Mouse (Mus musculus): Measurements from ENCODE around the gene AU015836.
"Not testable (repeated sequence)": the region's sequence is repeated elsewhere in the genome, so short reads cannot be mapped to it uniquely, and the experiment has no call there.

The AU015836 gene

GRCm38 (mm10) chrX:93968444-93968843, at the start of gene AU015836:
Gene AU015836, plus strand, starts transcription at chrX:93968659.
- DNase-seq (ENCODE audit: low read depth, low spot score), result no peak

- no peak for DNase-seq (ENCODE audit: low read depth, low spot score)
Observed at GRCm38 (mm10) chrX:93919017-93919416, 49.4 kb upstream of the AU015836 start.

DNA sequence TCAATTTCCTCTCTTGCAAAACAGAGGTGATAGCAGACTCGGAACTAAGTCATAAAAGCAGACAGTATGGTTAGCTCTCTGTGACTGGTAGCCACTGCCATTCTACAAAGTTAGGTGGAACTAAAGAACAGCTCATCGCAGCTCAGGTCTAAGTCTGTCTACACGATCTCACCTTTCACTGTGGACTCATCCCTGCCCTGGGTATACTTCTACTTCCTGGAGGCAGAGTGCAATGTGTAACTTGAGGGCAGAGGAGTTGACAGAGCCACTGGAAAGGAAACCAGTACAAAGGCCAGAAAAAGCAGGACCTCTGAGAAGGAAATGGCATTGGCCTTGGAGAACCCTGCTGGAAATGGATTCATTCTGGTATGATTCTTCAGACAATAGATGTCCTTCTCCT, 40.1 kb upstream of the AU015836 start:
- DNase-seq (ENCODE audit: low read depth, low spot score), result no peak

DNA sequence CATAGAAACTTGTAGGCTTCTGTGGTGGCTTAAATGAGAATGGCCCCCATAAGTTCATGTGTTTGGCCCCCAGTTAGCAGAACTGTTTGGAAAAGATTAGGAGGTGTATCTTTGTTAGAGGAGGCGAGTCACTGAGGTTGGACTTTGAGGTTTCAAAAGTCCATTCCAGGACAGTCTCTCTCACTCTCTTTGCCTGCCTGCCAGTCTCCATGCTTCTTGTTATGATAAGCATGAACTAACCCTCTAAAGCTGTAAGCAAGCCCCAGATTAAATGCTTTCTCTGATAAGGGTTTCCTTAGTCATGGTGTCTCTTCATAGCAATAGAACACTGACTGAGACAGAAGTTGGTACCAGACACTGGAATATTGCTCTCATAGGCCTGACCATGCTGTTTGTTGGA, 39.7 kb upstream of the AU015836 start:
- no peak for DNase-seq (ENCODE audit: low read depth, low spot score)

- no peak for DNase-seq (ENCODE audit: low read depth, low spot score)
Observed at GRCm38 (mm10) chrX:93931694-93932093, 36.8 kb upstream of the AU015836 start.

- peak; percentile 9 for DNase-seq (ENCODE audit: low read depth, low spot score)
Observed at GRCm38 (mm10) chrX:93956727-93957126, 11.7 kb upstream of the AU015836 start.

DNA sequence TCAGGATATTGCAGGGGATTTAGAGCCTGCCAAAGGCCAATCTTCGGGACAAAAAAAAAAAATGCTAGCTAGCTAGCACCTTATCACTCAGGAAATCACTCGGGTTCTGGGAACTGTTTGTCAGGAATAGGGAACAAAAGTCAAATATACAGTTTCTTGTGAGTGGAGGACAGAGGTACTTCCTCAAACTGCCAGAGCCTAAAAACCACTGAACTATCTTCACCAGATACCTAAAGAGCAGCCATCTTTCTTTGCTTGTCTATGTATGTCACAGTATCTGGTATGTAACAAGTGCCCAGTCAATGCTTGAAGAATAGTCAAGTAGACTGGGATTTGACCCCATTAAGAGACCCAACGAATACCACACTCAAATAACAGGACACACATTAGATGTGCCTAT, 10.0 kb upstream of the AU015836 start:
- DNase-seq (ENCODE audit: low read depth, low spot score), result no peak

DNA sequence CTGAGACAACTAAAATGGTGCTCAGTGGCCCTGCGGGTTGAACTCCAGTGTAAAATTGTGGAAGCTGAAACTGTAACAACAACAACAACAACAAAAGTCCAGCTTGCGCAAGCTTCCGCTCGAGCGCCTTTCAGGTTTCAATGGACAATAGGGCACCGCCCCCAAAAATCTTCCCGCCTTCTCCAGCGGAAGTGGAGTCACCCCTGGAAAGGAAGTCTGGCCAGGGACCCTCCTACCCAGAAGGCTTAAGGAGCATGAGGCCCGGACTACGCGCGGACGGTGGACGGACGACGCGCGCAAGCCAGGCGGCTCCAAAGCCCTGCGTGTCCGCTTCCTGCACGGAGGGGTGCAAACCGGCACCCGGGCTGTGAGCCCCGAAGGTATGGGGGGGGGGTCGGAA, 11.9 kb downstream of the AU015836 start:
- DNase-seq (ENCODE audit: low read depth, low spot score), result no peak

GRCm38 (mm10) chrX:93982193-93982592, 13.7 kb downstream of the AU015836 start:
- no peak for DNase-seq (ENCODE audit: low read depth, low spot score)

- not testable (repeated sequence) for DNase-seq (ENCODE audit: low read depth, low spot score)
Observed at GRCm38 (mm10) chrX:93985096-93985495, 16.6 kb downstream of the AU015836 start.

GRCm38 (mm10) chrX:94006991-94007390, 38.5 kb downstream of the AU015836 start:
- DNase-seq (ENCODE audit: low read depth, low spot score), result no peak

DNA sequence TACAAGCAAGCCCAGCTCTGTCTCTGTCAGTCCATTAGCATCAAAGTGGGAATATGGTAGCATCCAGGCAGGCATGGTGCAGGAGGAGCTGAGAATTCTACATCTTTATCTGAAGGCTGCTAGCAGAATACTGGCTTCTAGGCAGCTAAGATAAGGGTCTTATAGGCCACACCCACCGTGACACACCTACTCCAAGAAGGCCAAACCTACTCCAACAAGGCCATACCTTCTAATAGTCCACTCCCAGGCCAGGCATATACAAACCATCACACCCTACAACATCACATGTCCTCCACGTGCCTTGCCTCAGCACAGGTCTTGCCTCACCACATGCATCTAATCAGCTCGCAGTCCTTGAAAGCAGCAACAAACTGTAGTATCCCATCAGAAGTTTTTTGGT, 41.0 kb downstream of the AU015836 start:
- DNase-seq (ENCODE audit: low read depth, low spot score), result no peak

- no peak for DNase-seq (ENCODE audit: low read depth, low spot score)
Observed at GRCm38 (mm10) chrX:94011656-94012173, 43.3 kb downstream of the AU015836 start.

DNA sequence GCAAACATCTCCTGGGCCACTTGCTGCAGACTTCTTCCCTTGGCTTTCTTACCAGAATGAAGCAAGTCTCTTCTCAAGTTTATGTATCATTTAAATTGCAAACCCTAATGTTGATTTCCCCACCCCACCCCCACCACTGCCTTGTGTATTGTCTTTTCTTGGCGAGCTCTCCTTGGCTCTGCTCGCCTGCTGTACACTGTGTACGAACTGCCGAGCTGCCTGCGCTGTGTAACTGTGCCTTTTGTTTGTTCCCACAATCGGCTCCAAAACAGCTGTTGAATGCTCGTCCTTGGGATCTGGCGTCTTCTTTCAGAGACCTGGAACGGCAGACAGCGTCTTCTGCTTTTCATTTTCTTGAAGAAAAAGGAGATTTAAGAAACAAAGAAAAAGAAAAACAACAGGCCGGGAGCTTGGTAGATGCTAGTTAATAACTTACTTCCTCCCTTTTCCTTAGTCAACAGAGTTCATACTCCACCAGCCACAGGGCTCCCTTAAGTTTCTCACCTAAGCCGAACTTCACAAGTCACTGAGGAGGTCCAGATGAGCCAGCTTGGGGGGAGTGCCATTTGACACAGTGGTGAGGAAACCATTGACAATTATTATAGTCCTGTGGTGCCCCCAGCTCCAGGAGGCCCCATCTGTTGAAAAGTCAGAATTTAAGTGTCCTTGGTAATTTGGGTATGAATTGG, 44.2 kb downstream of the AU015836 start:
- DNase-seq (ENCODE audit: low read depth, low spot score), result no peak

- DNase-seq (ENCODE audit: low read depth, low spot score), result no peak
Observed at GRCm38 (mm10) chrX:94016891-94017290, 48.4 kb downstream of the AU015836 start.

DNA sequence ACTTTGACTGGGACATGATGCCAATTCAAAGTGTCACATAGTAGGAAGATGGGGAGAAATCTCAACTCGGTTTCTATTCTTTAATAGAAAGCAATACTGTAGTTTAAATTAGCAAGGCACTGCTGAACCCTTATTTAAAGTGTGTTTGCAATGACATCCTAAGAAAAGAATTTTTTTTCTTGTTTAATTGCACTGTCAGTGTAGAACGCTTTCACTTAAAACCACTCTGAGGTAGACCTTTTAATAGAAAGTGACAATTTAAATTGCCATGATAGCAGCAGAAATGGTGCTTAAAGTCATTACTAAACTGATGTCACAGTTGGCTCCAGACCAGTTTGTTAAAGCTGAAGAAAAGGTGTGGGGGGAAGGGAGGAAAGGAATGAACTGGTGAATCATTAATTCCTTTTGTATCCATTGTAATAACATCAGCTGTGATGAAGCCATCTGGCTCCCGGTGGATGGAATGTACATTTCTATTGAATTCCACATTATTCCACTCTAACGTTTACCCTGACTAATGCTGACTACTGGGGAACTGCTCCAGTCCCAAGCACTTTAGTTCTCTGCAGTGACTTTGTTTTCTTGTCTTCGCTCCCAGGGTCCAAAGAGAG, 53.9 kb downstream of the AU015836 start:
- no peak for DNase-seq (ENCODE audit: low read depth, low spot score)

Data from telencephalon, adult 2 months (tissue).